Mouse (Mus musculus): ENCODE measurements around the gene Card19. TPM values are rescaled to one million over a fixed set of nuclear protein-coding genes. Genes with fewer than 3 reads are reported as not detected.

The Card19 gene
- polyA plus RNA-seq, 1 experiment from 2014 or later: 19.7 TPM

DNA sequence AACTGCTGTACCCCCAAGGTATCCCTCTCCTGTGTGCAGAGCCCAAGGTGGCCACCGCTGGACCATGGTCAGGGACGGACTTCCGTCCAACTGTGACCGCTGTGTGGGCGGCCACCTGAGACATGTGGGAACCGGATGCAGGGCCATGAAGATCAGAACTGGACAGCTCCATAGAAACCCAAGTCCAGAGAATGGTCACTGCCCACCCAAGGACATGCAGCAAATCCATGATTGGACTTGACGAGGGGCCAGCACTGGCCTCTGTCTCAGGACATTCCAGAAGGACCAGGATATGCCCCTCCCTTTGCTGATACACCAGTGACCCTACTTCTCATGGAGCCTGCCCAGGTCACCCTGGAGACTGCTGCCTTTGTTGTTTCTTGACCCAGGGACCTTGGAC lies 20.2 kb downstream of the Card19 start:
- 88% methylated on average over 7 of the region's 7 CpGs for WGBS
- no peak for ATAC-seq (ENCODE audit: insufficient read depth, low FRiP score, low TSS enrichment)

DNA sequence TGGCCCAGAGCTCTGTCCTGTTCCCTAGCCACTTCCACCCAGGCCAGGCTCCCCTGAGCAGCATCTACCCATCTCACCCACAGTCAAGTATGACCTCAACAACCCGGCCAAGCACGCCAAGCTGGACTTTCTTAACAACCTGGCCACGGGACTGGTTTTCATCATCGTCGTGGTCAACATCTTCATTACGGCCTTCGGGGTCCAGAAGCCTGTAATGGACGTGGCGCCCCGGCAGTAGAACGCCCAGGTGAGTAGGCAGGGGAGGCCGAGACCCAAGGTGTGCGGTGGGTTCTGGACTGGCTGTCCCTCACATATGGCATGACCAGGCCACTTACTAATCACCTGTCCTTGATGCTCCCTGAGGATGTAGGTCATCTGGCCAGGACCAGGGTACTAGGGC lies 21.0 kb downstream of the Card19 start:
- H3K4me2 ChIP-seq (ENCODE audit: low read depth): no peak overlapping the region
- H3K9ac ChIP-seq (ENCODE audit: low read length): no peak overlapping the region
- H3K27me3 ChIP-seq (ENCODE audit: control insufficient read depth, insufficient read depth, low read length): no peaks in the 10 kb centered on the region
- no peak overlapping the region for H3K4me3 ChIP-seq (ENCODE audit: low read depth, low read length)
- DNase-seq (ENCODE audit: low spot score) (no peak), ATAC-seq (ENCODE audit: insufficient read depth, low FRiP score, low TSS enrichment) (no peak)
- H3K36me3 ChIP-seq (ENCODE audit: control insufficient read depth, insufficient read depth, low read length): no peaks in the 10 kb centered on the region
- peaks cover 11% of the 10 kb centered on the region for H3K4me1 ChIP-seq (ENCODE audit: control insufficient read depth, insufficient read depth, low read length)
- H3K27ac ChIP-seq (ENCODE audit: low read depth, low read length): no peak overlapping the region
- no peaks in the 10 kb centered on the region for H3K9me3 ChIP-seq (ENCODE audit: control insufficient read depth, low read length)
- WGBS: 94% methylated on average over 13 of the region's 13 CpGs

More for the DNA sequence above, 20.2 kb downstream of the Card19 start:
- no peak for DNase-seq (ENCODE audit: low spot score)
- H3K27ac ChIP-seq (ENCODE audit: low read depth, low read length): no peak overlapping the region
- no peak overlapping the region for H3K4me3 ChIP-seq (ENCODE audit: low read depth, low read length)
- no peaks in the 10 kb centered on the region for H3K27me3 ChIP-seq (ENCODE audit: control insufficient read depth, insufficient read depth, low read length)
- peaks cover 11% of the 10 kb centered on the region for H3K4me1 ChIP-seq (ENCODE audit: control insufficient read depth, insufficient read depth, low read length)
- H3K36me3 ChIP-seq (ENCODE audit: control insufficient read depth, insufficient read depth, low read length): no peaks in the 10 kb centered on the region
- H3K9me3 ChIP-seq (ENCODE audit: control insufficient read depth, low read length): no peaks in the 10 kb centered on the region
- no peak overlapping the region for H3K9ac ChIP-seq (ENCODE audit: low read length)
- no peak overlapping the region for H3K4me2 ChIP-seq (ENCODE audit: low read depth)

DNA sequence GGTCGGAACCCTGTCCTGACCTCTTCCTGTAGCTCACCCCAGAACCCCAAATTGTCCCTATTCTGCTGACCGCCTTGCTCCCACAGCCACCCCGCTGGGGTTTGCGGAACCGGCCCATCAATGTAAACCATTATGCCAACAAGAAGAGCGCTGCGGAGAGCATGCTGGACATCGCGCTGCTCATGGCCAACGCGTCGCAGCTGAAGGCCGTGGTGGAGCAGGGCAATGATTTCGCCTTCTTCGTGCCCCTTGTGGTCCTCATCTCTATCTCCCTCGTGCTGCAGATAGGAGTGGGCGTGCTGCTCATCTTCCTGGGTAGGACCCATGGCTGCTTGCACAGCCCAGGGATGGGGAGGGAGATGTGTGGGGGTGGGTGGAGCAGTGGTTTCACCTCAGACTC lies 22.2 kb downstream of the Card19 start:
- no peak overlapping the region for H3K9ac ChIP-seq (ENCODE audit: low read length)
- H3K4me1 ChIP-seq (ENCODE audit: control insufficient read depth, insufficient read depth, low read length): peaks cover 11% of the 10 kb centered on the region
- no peaks in the 10 kb centered on the region for H3K36me3 ChIP-seq (ENCODE audit: control insufficient read depth, insufficient read depth, low read length)
- no peak overlapping the region for H3K4me3 ChIP-seq (ENCODE audit: low read depth, low read length)
- no peak overlapping the region for H3K4me2 ChIP-seq (ENCODE audit: low read depth)
- H3K27me3 ChIP-seq (ENCODE audit: control insufficient read depth, insufficient read depth, low read length): no peaks in the 10 kb centered on the region
- 95% methylated on average over 17 of the region's 17 CpGs for WGBS
- DNase-seq (ENCODE audit: low spot score): no peak
- no peak for ATAC-seq (ENCODE audit: insufficient read depth, low FRiP score, low TSS enrichment)
- no peak overlapping the region for H3K27ac ChIP-seq (ENCODE audit: low read depth, low read length)
- no peaks in the 10 kb centered on the region for H3K9me3 ChIP-seq (ENCODE audit: control insufficient read depth, low read length)

DNA sequence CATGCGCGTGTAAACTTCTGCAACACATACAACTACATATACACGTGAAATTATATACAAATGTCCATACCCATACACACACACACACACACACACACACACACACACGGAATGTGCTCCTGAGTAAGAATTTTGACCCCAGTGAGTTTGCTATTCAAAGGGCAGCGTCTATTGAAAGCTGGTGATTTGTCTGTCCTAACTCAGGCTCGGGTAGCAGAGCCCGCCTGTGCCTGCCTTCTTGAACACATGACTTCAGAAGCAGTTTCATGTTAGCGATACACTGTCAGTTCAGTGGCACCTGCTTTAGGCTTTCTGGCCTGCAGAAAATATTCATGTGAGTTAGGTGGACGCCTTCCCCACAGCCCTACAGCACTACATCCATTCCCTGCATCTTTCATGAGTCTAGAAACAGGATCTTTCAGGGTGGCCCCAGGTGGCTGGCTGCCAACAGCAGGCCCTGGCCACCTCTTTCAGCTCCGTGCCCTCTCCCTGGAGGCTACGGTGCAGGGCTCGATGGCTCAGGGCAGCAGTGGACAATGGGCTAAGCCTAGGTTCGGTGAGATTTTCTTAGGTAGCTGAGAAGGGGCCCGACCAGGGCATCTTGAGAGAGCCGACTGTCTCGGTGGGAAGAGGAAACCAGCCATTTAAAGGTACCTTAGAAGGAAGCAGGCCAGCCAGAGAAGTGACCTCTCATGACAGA lies 23.5 kb downstream of the Card19 start:
- H3K4me3 ChIP-seq (ENCODE audit: low read depth, low read length): no peak overlapping the region
- no peak overlapping the region for H3K9ac ChIP-seq (ENCODE audit: low read length)
- ATAC-seq (ENCODE audit: insufficient read depth, low FRiP score, low TSS enrichment) (no peak), DNase-seq (ENCODE audit: low spot score) (no peak)
- WGBS: 84% methylated on average over 16 of the region's 16 CpGs
- H3K9me3 ChIP-seq (ENCODE audit: control insufficient read depth, low read length): no peaks in the 10 kb centered on the region
- H3K27me3 ChIP-seq (ENCODE audit: control insufficient read depth, insufficient read depth, low read length): no peaks in the 10 kb centered on the region
- no peak overlapping the region for H3K27ac ChIP-seq (ENCODE audit: low read depth, low read length)
- H3K4me1 ChIP-seq (ENCODE audit: control insufficient read depth, insufficient read depth, low read length): peaks cover 14% of the 10 kb centered on the region
- no peak overlapping the region for H3K4me2 ChIP-seq (ENCODE audit: low read depth)
- no peaks in the 10 kb centered on the region for H3K36me3 ChIP-seq (ENCODE audit: control insufficient read depth, insufficient read depth, low read length)

DNA sequence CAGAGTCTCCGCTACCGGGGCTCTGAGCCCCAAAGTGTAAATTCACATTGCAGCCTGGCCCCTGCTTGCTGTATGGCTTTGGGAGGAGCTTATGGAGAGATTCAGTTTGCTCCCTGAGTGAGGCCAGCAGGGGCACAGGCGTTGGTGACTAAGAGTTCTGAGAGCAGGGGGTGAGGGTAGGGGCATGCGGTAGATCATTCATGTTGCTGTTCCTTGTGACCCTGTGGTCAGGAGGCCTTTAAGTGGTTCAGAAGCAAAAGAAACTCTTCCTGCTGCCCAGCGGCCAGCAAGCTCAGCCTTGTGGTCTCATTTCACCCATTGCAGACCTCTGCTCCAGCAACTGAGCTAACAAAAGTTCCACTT lies 24.2 kb downstream of the Card19 start:
- H3K27ac ChIP-seq (ENCODE audit: low read depth, low read length): no peak overlapping the region
- H3K4me1 ChIP-seq (ENCODE audit: control insufficient read depth, insufficient read depth, low read length): peaks cover 18% of the 10 kb centered on the region
- no peak overlapping the region for H3K4me2 ChIP-seq (ENCODE audit: low read depth)
- H3K36me3 ChIP-seq (ENCODE audit: control insufficient read depth, insufficient read depth, low read length): no peaks in the 10 kb centered on the region
- no peak overlapping the region for H3K9ac ChIP-seq (ENCODE audit: low read length)
- ATAC-seq (ENCODE audit: insufficient read depth, low FRiP score, low TSS enrichment): no peak
- DNase-seq (ENCODE audit: low spot score): no peak
- 58% methylated on average over 5 of the region's 5 CpGs for WGBS
- H3K9me3 ChIP-seq (ENCODE audit: control insufficient read depth, low read length): no peaks in the 10 kb centered on the region
- H3K27me3 ChIP-seq (ENCODE audit: control insufficient read depth, insufficient read depth, low read length): no peaks in the 10 kb centered on the region
- H3K4me3 ChIP-seq (ENCODE audit: low read depth, low read length): no peak overlapping the region

DNA sequence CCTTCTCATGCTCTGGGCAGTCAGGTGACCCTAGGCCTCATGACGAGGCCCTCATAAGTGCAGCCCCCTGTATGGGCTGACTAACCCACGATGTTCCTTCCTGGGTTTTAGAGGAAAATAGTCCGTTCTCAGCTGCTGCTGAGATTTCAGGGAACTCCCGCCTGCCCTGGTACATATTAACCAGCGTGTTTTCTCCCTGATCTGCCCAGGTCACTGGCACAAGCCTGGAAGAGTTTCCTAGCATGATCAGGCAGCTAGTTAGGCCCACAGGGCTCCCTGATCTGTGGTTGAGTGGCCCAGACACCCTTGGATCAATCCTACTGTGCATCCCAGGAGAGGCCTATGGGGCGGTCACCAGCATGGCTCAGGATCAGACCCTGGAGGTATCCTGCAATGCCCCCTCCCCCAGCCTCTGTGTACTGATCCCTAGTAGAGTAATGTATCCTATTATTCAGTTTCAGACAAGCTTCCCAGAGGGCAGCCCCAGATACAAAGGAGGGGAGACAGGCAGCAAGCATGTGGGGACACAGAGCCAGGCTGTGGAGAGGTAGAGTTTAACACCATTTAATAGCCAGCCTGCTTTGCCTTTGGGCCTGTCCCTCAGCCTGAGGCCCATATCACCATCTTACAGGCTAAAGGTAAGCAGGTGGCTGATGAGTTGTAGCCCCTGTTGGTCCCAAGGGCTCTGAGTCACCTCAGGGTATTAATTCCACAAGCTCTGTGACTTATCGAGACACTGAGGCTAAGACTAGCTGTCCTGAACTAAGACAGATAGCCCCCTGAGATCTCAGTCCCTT lies 24.8 kb downstream of the Card19 start:
- no peaks in the 10 kb centered on the region for H3K36me3 ChIP-seq (ENCODE audit: control insufficient read depth, insufficient read depth, low read length)
- H3K27ac ChIP-seq (ENCODE audit: low read depth, low read length): no peak overlapping the region
- no peak overlapping the region for H3K4me3 ChIP-seq (ENCODE audit: low read depth, low read length)
- ATAC-seq (ENCODE audit: insufficient read depth, low FRiP score, low TSS enrichment) (no peak), DNase-seq (ENCODE audit: low spot score) (no peak)
- no peak overlapping the region for H3K4me2 ChIP-seq (ENCODE audit: low read depth)
- 79% methylated on average over 7 of the region's 7 CpGs for WGBS
- no peaks in the 10 kb centered on the region for H3K27me3 ChIP-seq (ENCODE audit: control insufficient read depth, insufficient read depth, low read length)
- no peaks in the 10 kb centered on the region for H3K9me3 ChIP-seq (ENCODE audit: control insufficient read depth, low read length)
- peaks cover 18% of the 10 kb centered on the region for H3K4me1 ChIP-seq (ENCODE audit: control insufficient read depth, insufficient read depth, low read length)
- H3K9ac ChIP-seq (ENCODE audit: low read length): no peak overlapping the region; the same call in 1 of the 2 replicates

DNA sequence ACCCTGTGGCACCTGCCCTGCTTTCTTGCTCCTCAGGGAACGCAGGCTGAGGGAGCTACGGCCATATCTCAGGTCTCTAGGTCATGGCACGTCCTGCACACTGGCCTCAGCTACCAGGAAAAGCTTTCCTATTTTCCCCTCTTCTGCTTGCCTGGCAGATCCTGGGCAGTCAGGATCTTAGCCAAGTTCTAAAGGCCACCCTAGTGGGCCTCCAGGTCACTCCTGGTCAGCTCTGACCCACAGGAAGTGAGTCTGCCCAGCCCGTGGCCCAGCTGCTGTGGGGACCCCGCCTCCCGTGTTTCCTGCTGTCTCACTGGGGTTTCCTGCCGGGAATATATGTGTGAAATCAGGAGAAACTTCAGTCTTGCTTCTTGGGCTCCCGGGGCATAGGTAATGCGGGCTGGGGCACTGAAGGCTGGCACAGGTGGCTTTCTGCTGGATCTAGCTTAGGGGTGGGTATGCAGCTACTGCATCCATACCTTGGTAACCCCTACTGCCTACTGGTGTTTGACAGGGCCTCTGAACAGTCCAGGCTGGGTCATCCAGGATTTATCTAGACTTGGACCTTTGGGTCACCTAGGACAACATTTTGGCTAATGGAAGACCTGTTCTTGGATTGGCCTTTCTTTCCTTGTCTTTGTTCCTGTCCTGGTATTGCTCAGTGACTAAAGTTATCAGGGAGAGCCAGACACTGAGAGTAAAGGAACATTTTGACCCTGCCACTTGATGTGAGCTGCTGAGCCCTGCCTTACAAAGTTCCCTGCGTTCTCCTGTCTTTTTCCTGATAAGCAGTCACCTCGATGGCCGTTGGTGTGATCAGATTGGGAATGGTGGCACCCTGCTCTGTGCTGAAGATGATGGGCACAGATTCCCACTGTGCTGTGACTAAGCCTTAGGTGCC lies 25.6 kb downstream of the Card19 start:
- Histone ChIP-seq H3K36me3 (ENCODE audit: control insufficient read depth, insufficient read depth, low read length) (no peaks in the 10 kb centered on the region), H3K27ac (ENCODE audit: low read depth, low read length) (no peak overlapping the region), H3K27me3 (ENCODE audit: control insufficient read depth, insufficient read depth, low read length) (no peaks in the 10 kb centered on the region), H3K4me3 (ENCODE audit: low read depth, low read length) (no peak overlapping the region), H3K9ac (ENCODE audit: low read length) (no peak overlapping the region), H3K4me1 (ENCODE audit: control insufficient read depth, insufficient read depth, low read length) (peaks cover 18% of the 10 kb centered on the region), H3K4me2 (ENCODE audit: low read depth) (no peak overlapping the region), H3K9me3 (ENCODE audit: control insufficient read depth, low read length) (no peaks in the 10 kb centered on the region)
- DNase-seq (ENCODE audit: low spot score) (no peak), ATAC-seq (ENCODE audit: insufficient read depth, low FRiP score, low TSS enrichment) (no peak)
- WGBS: 76% methylated on average over 12 of the region's 12 CpGs

DNA sequence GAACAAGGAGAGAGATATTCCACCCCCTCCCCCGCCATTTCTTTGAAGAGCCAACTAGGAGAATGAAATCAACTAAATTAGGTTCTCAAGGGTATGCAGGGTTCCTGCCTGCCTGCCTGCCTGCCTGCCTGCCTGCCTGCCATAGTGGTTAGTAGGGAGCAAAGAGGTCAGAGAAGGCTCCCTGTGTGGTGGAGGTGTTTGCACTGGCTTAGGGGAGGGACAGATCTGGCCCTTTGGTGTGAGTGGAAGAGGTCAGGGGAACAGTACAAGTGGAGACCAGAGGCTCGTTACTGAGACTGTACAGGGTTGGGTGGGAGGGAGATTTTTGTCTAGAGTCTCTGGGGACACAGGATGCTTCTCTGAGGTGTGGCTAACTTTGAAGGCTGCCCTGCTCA lies 26.9 kb downstream of the Card19 start:
- Histone ChIP-seq H3K9ac (ENCODE audit: low read length) (no peak overlapping the region), H3K9me3 (ENCODE audit: control insufficient read depth, low read length) (no peaks in the 10 kb centered on the region), H3K4me1 (ENCODE audit: control insufficient read depth, insufficient read depth, low read length) (peaks cover 18% of the 10 kb centered on the region), H3K36me3 (ENCODE audit: control insufficient read depth, insufficient read depth, low read length) (no peaks in the 10 kb centered on the region), H3K27me3 (ENCODE audit: control insufficient read depth, insufficient read depth, low read length) (no peaks in the 10 kb centered on the region), H3K27ac (ENCODE audit: low read depth, low read length) (no peak overlapping the region), H3K4me3 (ENCODE audit: low read depth, low read length) (no peak overlapping the region), H3K4me2 (ENCODE audit: low read depth) (no peak overlapping the region)
- DNase-seq (ENCODE audit: low spot score): no peak
- 58% methylated on average over 2 of the region's 2 CpGs for WGBS
- no peak for ATAC-seq (ENCODE audit: insufficient read depth, low FRiP score, low TSS enrichment)

All from neural tube, embryonic 11.5 days (tissue).